In the genomic region with DNA sequence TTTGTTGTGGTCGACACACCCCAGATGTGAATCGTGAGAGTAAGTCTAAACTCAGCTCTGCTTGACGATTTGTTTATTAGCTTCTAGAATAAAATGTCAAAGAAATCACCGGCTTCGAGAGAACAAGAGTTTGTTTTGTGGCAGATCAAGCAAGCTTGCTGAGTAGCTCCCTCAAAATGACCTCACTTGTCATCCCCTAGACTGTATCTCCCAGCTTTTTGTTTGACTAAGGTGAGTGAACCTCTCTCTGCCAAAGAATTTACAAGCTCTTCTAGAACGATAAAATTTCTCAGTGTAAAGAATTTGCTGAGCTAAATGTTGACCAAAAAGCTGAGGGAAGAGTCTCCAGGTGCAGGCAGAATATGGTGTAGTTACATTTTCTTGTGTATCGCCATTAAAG, we compare ENCODE assay signal across 34 mouse cellular contexts.
"Had no signal": no experiment of that assay in that cellular context is flagged by ENCODE, and none has a peak within 500 bp of the region (broad histone marks: within the 10 kb centered on the region; RNA-seq: fewer than 3 reads in every experiment).

No protein-coding gene starts in this region.

- H3K4me1 ChIP-seq: heart, embryonic 15.5 days; hindbrain, embryonic 10.5 days; hindbrain, embryonic 12.5 days; hindbrain, embryonic 13.5 days; hindbrain, embryonic 15.5 days; kidney, embryonic 15.5 days had no signal

- ATAC-seq: hindbrain, embryonic 16.5 days; hindbrain, postnatal 0 days; inflammation-experienced regulatory T-cells, adult 6 months had no signal

- DNase-seq: heart, adult 2 months; heart, postnatal 10 days; heart, postnatal 14 days; heart, postnatal 36 days; heart, postnatal 4 days; kidney, adult 11 months; kidney, adult 18-20 months; kidney, adult 2 months; kidney, adult 8-10 months; kidney, adult 9 months; kidney, postnatal 10 days; kidney, postnatal 14 days; kidney, postnatal 25 days; kidney, postnatal 36 days; kidney, postnatal 4 days; layer of hippocampus, adult 9-11 months; layer of hippocampus, postnatal 36 days had no signal

- H3K36me3 ChIP-seq: heart, embryonic 10.5 days; heart, embryonic 12.5 days; heart, embryonic 13.5 days; heart, embryonic 15.5 days; hindbrain, embryonic 10.5 days; hindbrain, embryonic 12.5 days; hindbrain, embryonic 13.5 days; hindbrain, embryonic 15.5 days; kidney, embryonic 15.5 days had no signal

- H3K4me2 ChIP-seq: heart, embryonic 11.5 days; heart, embryonic 12.5 days; heart, embryonic 13.5 days; heart, embryonic 15.5 days; hindbrain, embryonic 12.5 days; hindbrain, embryonic 13.5 days; hindbrain, embryonic 14.5 days; hindbrain, embryonic 15.5 days; kidney, embryonic 15.5 days had no signal

- H3K27ac ChIP-seq: heart, adult 2 months; heart, embryonic 10.5 days; heart, embryonic 13.5 days; heart, embryonic 15.5 days; hindbrain, embryonic 10.5 days; hindbrain, embryonic 12.5 days; hindbrain, embryonic 13.5 days; hindbrain, embryonic 14.5 days; hindbrain, embryonic 15.5 days; hindbrain, postnatal 0 days; kidney, embryonic 15.5 days; kidney, postnatal 0 days; layer of hippocampus, adult 2 months; left cerebral cortex, adult 2 months had no signal

- H3K27me3 ChIP-seq: heart, embryonic 12.5 days; heart, embryonic 13.5 days; heart, embryonic 15.5 days; hindbrain, embryonic 12.5 days; hindbrain, embryonic 13.5 days; hindbrain, embryonic 15.5 days; kidney, embryonic 15.5 days had no signal

- H3K9me3 ChIP-seq: heart, embryonic 15.5 days; hindbrain, embryonic 12.5 days; hindbrain, embryonic 13.5 days; hindbrain, embryonic 15.5 days; kidney, embryonic 15.5 days had no signal

- H3K9ac ChIP-seq: heart, embryonic 12.5 days; heart, embryonic 13.5 days; heart, embryonic 15.5 days; hindbrain, embryonic 12.5 days; hindbrain, embryonic 13.5 days; hindbrain, embryonic 14.5 days; hindbrain, embryonic 15.5 days; kidney, embryonic 15.5 days had no signal

- H3K4me3 ChIP-seq: heart, adult 2 months; heart, embryonic 10.5 days; heart, embryonic 12.5 days; heart, embryonic 13.5 days; heart, embryonic 15.5 days; hindbrain, embryonic 10.5 days; hindbrain, embryonic 12.5 days; hindbrain, embryonic 13.5 days; hindbrain, embryonic 15.5 days; kidney, embryonic 15.5 days; layer of hippocampus, adult 2 months; left cerebral cortex, adult 2 months had no signal
